Mouse (Mus musculus) neural tube, embryonic 12.5 days (tissue): ENCODE measurements around the gene Trmt1. TPM values are rescaled to one million over a fixed set of nuclear protein-coding genes. Genes with fewer than 3 reads are reported as not detected.
A peak's percentile ranks its signal among the peaks of the same experiment; 100 is the strongest.

Experiments
- ATAC-seq: fragments of 200-750 bp; cut with Nextera tagmentation; 2 replicates; pipeline ENCODE4 v1.8.0; 2017; ENCODE audit warnings: low read depth, mild to moderate bottlenecking, moderate TSS enrichment, moderate library complexity; ENCODE audit not compliant: low FRiP score
- H3K27ac ChIP-seq: fragments of 300-500 bp; sonication (generic); 2 replicates; pipeline ENCODE4 v1.5.1; 2016
- H3K27me3 ChIP-seq: fragments of 300-500 bp; sonication (generic); replicated peaks from 2 replicates; pipeline ENCODE4 v1.6.1; 2016; ENCODE audit warnings: mild to moderate bottlenecking
- H3K36me3 ChIP-seq: fragments of 300-500 bp; sonication (generic); 2 replicates; pipeline ENCODE4 v1.6.1; 2016; ENCODE audit warnings: mild to moderate bottlenecking
- H3K4me1 ChIP-seq: fragments of 300-500 bp; sonication (generic); 2 replicates; pipeline ENCODE4 v1.6.1; 2016
- H3K4me2 ChIP-seq: fragments of 300-500 bp; sonication (generic); replicated peaks from 2 replicates; pipeline ENCODE4 v1.6.1; 2016; ENCODE audit warnings: mild to moderate bottlenecking
- H3K4me3 ChIP-seq: fragments of 300-500 bp; sonication (generic); 2 replicates; pipeline ENCODE4 v1.5.1; 2016
- H3K9ac ChIP-seq: fragments of 300-500 bp; sonication (generic); 2 replicates; pipeline ENCODE4 v1.6.1; 2016; ENCODE audit warnings: mild to moderate bottlenecking
- H3K9me3 ChIP-seq: fragments of 300-500 bp; sonication (generic); 2 replicates; pipeline ENCODE4 v1.6.1; 2016; ENCODE audit warnings: mild to moderate bottlenecking
- whole genome bisulfite sequencing: fragments of 180-500 bp; shearing (Covaris S2); methylation state at CpG from one replicate; pipeline ENCODE4 v1.1.7; 2016; 5-methylcytosine and 5-hydroxymethylcytosine counted together
- polyA plus RNA-seq: library from polyadenylated mRNA; unstranded; fragments of >200 nt; fragmentation: Nextera tagmentation; extraction: Ambion mirVana; gene quantifications from 2 replicates; pipeline ENCODE4 v1.2.1, GENCODE M21; 2016

Gene Trmt1
- polyA plus RNA-seq, 1 experiment from 2014 or later: 58.5 TPM

DNA sequence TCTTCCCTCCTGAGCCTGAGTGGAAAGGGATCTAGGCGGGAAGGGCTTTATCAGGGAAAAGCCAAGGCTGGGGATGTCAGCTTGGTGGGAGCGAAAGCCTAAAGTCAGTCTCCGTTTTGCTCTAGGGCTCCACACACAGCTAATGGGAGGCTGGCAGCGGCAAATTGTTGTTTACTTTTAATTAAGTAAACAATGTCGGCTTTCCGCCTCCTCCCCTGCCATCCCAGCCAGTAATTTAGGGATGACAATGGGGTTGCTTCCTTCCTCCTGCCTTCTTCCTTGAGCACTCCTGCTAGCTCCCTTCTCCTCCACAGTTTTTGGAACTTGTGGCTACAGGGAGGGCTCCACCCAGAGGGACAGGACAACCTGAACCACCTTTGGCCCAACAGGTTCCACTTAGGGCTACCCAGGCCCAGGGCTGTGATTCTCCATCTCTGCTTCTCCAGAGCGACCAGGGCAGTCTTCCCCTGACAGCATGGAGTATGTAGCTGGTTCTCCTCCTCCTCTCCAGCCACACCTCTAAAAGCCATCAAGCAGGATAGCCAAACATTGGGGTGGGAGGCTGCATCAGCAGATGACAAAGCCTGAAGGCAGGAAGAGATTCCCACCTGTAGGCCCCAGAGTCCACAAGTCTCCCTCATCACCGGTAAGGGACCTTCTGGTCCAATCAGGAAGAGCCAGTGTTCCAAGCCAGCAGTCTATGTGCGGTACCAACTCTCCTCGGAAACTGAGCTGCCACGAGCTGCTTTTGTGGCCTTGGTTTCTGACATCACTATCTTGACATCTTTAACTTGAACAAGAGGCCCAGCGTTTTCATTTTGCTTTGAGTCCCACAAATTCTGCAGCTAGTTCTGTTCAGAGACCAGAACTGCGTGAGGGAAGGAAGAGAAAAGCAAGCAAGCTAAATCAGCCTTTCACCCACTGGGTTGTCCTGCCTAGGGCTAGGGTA, 55.1 kb downstream of the Trmt1 start:
- Histone ChIP-seq H3K4me1 (peaks cover 85% of the 10 kb centered on the region), H3K4me2 (peak overlapping the region; percentile 15; the same call in 1 of the 2 replicates), H3K4me3 (no peak overlapping the region), H3K9ac (no peak overlapping the region), H3K27ac (no peak overlapping the region), H3K9me3 (no peaks in the 10 kb centered on the region), H3K36me3 (no peaks in the 10 kb centered on the region; the same call in 1 of the 2 replicates), H3K27me3 (peaks cover 94% of the 10 kb centered on the region)
- WGBS: 28% methylated on average over 13 of the region's 13 CpGs
- no peak for ATAC-seq

DNA sequence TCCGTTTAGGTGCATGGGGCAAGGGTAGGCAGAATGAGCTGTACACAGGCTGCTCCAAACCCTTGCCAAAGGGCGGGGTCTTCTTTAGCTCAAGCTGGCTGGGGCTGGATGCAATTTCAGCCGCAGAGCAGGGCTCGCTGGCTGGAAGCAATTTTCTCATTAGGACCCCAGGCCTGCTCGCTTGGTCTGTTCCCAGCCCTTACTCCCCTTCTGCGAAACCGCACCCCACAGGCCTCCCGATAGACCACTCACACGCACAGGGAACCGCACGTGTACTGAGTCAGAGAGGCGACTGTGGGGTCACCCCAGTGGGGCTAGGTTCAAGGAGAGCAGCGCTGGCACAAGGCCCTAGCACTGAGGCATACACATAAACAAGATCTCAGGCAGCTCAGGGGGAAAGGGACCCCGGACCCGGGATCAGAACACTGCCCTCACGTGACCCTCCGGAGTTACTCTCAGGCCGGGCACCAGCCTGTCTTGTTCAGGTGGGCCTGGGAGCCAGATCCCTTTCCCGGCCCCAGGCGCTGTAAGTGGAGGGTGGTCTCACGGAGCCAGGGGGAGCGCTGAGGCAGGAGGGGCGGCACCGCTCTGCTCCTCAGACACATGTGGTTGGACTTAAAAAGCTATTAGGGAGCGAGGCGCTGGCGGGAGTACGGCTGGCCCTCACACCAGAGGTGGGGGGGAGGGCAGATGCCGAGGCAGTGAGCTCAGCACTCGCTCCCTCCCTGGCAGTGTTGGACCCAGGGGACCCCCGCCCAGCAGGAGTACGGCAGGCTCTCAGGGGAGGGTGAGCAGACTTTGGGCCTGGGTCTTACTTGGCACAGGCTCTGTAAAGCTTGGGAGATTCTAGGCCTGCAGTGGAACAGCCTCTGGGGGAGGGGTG, 56.3 kb downstream of the Trmt1 start:
- Histone ChIP-seq H3K9ac (peak overlapping the region; percentile 44), H3K4me2 (peak overlapping the region; percentile 45), H3K4me1 (peaks cover 89% of the 10 kb centered on the region), H3K27me3 (peaks cover 94% of the 10 kb centered on the region), H3K27ac (peak overlapping the region; percentile 53; the same call in 1 of the 2 replicates), H3K4me3 (no peak overlapping the region), H3K9me3 (no peaks in the 10 kb centered on the region), H3K36me3 (no peaks in the 10 kb centered on the region; the same call in 1 of the 2 replicates)
- peak; percentile 41 for ATAC-seq
- WGBS: 3% methylated on average over 32 of the region's 32 CpGs

DNA sequence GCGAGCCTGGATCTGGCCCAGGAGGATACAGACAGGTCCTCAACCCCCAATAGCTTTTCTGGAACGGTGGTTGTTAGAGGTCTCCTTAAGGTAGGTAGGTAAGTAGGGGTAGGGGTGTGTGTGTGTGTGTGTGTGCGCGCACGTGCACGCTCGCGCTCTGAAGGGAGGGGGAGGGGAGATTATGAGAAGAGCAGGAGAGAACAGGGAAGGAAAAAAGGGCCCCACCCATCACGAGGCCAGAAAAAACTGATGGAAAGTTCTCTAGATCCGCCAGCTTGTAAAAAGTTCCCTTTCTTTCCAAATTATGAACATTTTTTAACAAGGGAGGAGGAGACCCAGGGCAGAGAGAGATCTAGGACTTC, 56.9 kb downstream of the Trmt1 start:
- Histone ChIP-seq H3K9me3 (no peaks in the 10 kb centered on the region), H3K4me2 (peak overlapping the region; percentile 45), H3K4me1 (peaks cover 83% of the 10 kb centered on the region), H3K36me3 (no peaks in the 10 kb centered on the region; the same call in 1 of the 2 replicates), H3K27me3 (peaks cover 95% of the 10 kb centered on the region), H3K27ac (0 out of 2 replicates have a peak overlapping the region, but pooled peaks have one; percentile 53), H3K9ac (0 out of 2 replicates have a peak overlapping the region, but pooled peaks have one; percentile 44), H3K4me3 (no peak overlapping the region)
- WGBS: 6% methylated on average over 10 of the region's 10 CpGs
- no peak for ATAC-seq

GRCm38 (mm10) chr8:84743517-84744420, 57.7 kb downstream of the Trmt1 start:
- H3K27ac ChIP-seq: peak overlapping the region; percentile 53
- ATAC-seq: peak; percentile 69
- no peaks in the 10 kb centered on the region; the same call in 1 of the 2 replicates for H3K36me3 ChIP-seq
- peak overlapping the region; percentile 45 for H3K4me2 ChIP-seq
- H3K9ac ChIP-seq: peak overlapping the region; percentile 33; the same call in 1 of the 2 replicates
- H3K27me3 ChIP-seq: peaks cover 95% of the 10 kb centered on the region
- WGBS: 6% methylated on average over 17 of the region's 17 CpGs
- H3K4me3 ChIP-seq: no peak overlapping the region
- H3K4me1 ChIP-seq: peaks cover 76% of the 10 kb centered on the region
- H3K9me3 ChIP-seq: no peaks in the 10 kb centered on the region

DNA sequence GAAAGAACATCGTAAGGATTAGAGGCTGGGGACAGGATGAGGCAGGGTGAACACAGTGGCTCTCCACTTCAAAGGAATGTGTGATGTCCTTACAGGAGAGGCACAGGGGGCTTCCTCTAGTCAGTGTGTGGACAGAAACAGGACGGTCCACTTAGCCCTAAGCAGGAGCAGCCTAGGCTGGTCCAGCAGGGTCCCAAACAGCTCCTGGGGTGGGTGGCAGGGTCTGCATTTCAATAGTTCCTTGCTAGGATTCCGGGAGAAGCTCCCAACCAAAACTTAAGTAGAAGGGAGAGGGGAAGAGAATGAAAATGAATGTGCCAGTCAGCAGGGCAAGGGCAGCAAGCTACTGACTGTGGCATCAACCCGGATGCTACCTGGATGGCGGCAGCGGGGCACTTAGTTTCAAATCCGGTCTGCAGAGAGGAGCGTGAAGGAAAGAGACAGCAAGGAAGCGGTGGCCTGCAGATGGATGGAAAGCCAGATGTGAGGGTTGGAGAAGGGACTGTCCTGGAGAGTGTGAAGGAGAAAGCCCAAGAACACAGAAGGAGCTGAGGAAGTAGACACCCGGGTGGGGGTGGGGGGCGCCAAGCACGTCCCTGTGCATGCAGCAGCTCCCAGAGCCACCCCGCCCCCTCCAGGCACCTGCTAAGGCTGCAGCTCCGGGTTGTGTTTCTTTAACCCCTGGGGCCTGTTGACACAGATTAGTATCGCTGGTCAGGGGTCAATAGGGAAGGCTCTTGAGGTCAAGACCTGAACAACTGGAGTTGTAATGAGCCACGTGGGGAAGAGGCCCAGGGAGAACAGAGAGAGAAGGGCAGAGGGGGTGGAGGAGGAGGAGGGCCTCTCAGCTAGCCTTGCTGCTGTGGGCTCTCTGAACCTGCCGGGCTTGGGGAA, 59.2 kb downstream of the Trmt1 start:
- no peaks in the 10 kb centered on the region; the same call in 1 of the 2 replicates for H3K36me3 ChIP-seq
- no peak overlapping the region for H3K27ac ChIP-seq
- no peak for ATAC-seq
- peaks cover 95% of the 10 kb centered on the region for H3K27me3 ChIP-seq
- H3K4me3 ChIP-seq: no peak overlapping the region
- no peak overlapping the region for H3K9ac ChIP-seq
- peaks cover 65% of the 10 kb centered on the region for H3K4me1 ChIP-seq
- peak overlapping the region; percentile 36 for H3K4me2 ChIP-seq
- H3K9me3 ChIP-seq: no peaks in the 10 kb centered on the region
- WGBS: 2% methylated on average over 17 of the region's 17 CpGs

Other genes starting within 250 kb of the Trmt1 start
- gene Ier2, start 23.5 kb upstream of the Trmt1 start, polyA plus RNA-seq: 72.4 and 72.8 TPM in 2 replicates
- gene Nacc1, start 1.6 kb downstream of the Trmt1 start, polyA plus RNA-seq: 17.2 and 19.2 TPM in 2 replicates
- gene Lyl1, start 15.2 kb downstream of the Trmt1 start, polyA plus RNA-seq: 4.4 and 4.5 TPM in 2 replicates
- gene G430095P16Rik, start 36.7 kb downstream of the Trmt1 start, polyA plus RNA-seq: 2.5 and 2.6 TPM in 2 replicates
- gene Nfix, start 114.0 kb downstream of the Trmt1 start, polyA plus RNA-seq: 8.4 and 11.2 TPM in 2 replicates
- 6.5 and 8.3 TPM in 2 replicates for gene Dand5, start 136.5 kb downstream of the Trmt1 start, polyA plus RNA-seq
- gene Gadd45gip1, start 145.2 kb downstream of the Trmt1 start, polyA plus RNA-seq: 39.7 and 40.1 TPM in 2 replicates
- gene Rad23a, start 154.4 kb downstream of the Trmt1 start, polyA plus RNA-seq: 89.7 and 94.8 TPM in 2 replicates
- 753 and 769 TPM in 2 replicates for gene Calr, start 160.6 kb downstream of the Trmt1 start, polyA plus RNA-seq
- 108 and 110 TPM in 2 replicates for gene Farsa, start 170.7 kb downstream of the Trmt1 start, polyA plus RNA-seq
- 34.2 and 34.9 TPM in 2 replicates for gene Syce2, start 185.8 kb downstream of the Trmt1 start, polyA plus RNA-seq
- gene Gcdh, start 207.6 kb downstream of the Trmt1 start, polyA plus RNA-seq: 32.1 and 37.0 TPM in 2 replicates
- gene Klf1, start 215.6 kb downstream of the Trmt1 start, polyA plus RNA-seq: 3.4 and 4.0 TPM in 2 replicates
- gene Dnase2a, start 222.3 kb downstream of the Trmt1 start, polyA plus RNA-seq: 5.2 and 6.5 TPM in 2 replicates